Comparison of ENCODE assay signal across 19 mouse cellular contexts in genomic region chr9:116428475-116428874, GRCm38 (mm10).
A peak's percentile ranks its signal among the peaks of the same experiment; 100 is the strongest.
DNase-seq lines count a peak whose midpoint lies in the region; ATAC-seq and TF ChIP-seq lines count a peak whose summit lies in the region.
"Had no signal": no experiment of that assay in that cellular context is flagged by ENCODE, and none has a peak within 500 bp of the region (broad histone marks: within the 10 kb centered on the region; RNA-seq: fewer than 3 reads in every experiment).

No protein-coding gene starts in this region.

- no peaks in the 10 kb centered on the region for H3K36me3 ChIP-seq in forebrain, embryonic 10.5 days (replicated peaks)
- H3K36me3 ChIP-seq in forebrain, postnatal 0 days (ENCODE audit: insufficient read depth), result no peaks in the 10 kb centered on the region
- no peaks in the 10 kb centered on the region for H3K36me3 ChIP-seq in kidney, embryonic 16.5 days (ENCODE audit: insufficient read depth, low read length)
- no peaks in the 10 kb centered on the region for H3K36me3 ChIP-seq in embryonic facial prominence, embryonic 12.5 days
- H3K36me3 ChIP-seq in limb, embryonic 14.5 days (ENCODE audit: control insufficient read depth, insufficient read depth, low read length), result no peaks in the 10 kb centered on the region
- H3K36me3 ChIP-seq: embryonic facial prominence, embryonic 15.5 days; forebrain, embryonic 12.5 days; liver, embryonic 15.5 days; midbrain, embryonic 12.5 days had no signal

- no peak for TF ChIP-seq CTCF in forebrain, postnatal 0 days (IDR thresholded peaks at IDR 0.05; ENCODE audit: low read depth)

- H3K9ac ChIP-seq in forebrain, postnatal 0 days, result no peak overlapping the region
- H3K9ac ChIP-seq in kidney, embryonic 16.5 days (replicated peaks; ENCODE audit: low read length), result no peak overlapping the region
- no peak overlapping the region for H3K9ac ChIP-seq in embryonic facial prominence, embryonic 12.5 days
- H3K9ac ChIP-seq in limb, embryonic 14.5 days (ENCODE audit: low read depth, low read length, severe bottlenecking), result no peak overlapping the region
- H3K9ac ChIP-seq: embryonic facial prominence, embryonic 15.5 days; forebrain, embryonic 12.5 days; liver, embryonic 15.5 days; midbrain, embryonic 12.5 days had no signal

- no peaks in the 10 kb centered on the region for H3K27me3 ChIP-seq in forebrain, embryonic 10.5 days (ENCODE audit: poor library complexity, severe bottlenecking)
- H3K27me3 ChIP-seq in forebrain, postnatal 0 days (ENCODE audit: insufficient read depth, low read length), result no peaks in the 10 kb centered on the region
- H3K27me3 ChIP-seq in kidney, embryonic 16.5 days (ENCODE audit: insufficient read depth, low read length), result no peaks in the 10 kb centered on the region
- H3K27me3 ChIP-seq in embryonic facial prominence, embryonic 12.5 days, result no peaks in the 10 kb centered on the region
- H3K27me3 ChIP-seq in limb, embryonic 14.5 days (ENCODE audit: control insufficient read depth, insufficient read depth, low read length), result no peaks in the 10 kb centered on the region
- H3K27me3 ChIP-seq: embryonic facial prominence, embryonic 15.5 days; forebrain, embryonic 12.5 days; liver, embryonic 15.5 days; midbrain, embryonic 12.5 days had no signal

- H3K9me3 ChIP-seq in forebrain, embryonic 10.5 days, result no peaks in the 10 kb centered on the region
- no peaks in the 10 kb centered on the region for H3K9me3 ChIP-seq in forebrain, postnatal 0 days (ENCODE audit: low read length)
- H3K9me3 ChIP-seq in kidney, embryonic 16.5 days (ENCODE audit: low read length), result 0 out of 2 replicates have a peak, but pooled peaks cover 4% of the 10 kb centered on the region
- no peaks in the 10 kb centered on the region for H3K9me3 ChIP-seq in embryonic facial prominence, embryonic 12.5 days
- no peaks in the 10 kb centered on the region for H3K9me3 ChIP-seq in limb, embryonic 14.5 days (ENCODE audit: control insufficient read depth, low read length)
- H3K9me3 ChIP-seq: embryonic facial prominence, embryonic 15.5 days; forebrain, embryonic 12.5 days; liver, embryonic 15.5 days; midbrain, embryonic 12.5 days had no signal

- H3K27ac ChIP-seq in forebrain, embryonic 10.5 days, result peak overlapping the region; percentile 51
- H3K27ac ChIP-seq in forebrain, postnatal 0 days (ENCODE audit: low read depth, low read length), result no peak overlapping the region
- H3K27ac ChIP-seq in kidney, embryonic 16.5 days (ENCODE audit: low read length), result no peak overlapping the region
- peak overlapping the region; percentile 63; the same call in 1 of the 2 replicates for H3K27ac ChIP-seq in embryonic facial prominence, embryonic 12.5 days
- H3K27ac ChIP-seq in limb, embryonic 14.5 days (replicated peaks; ENCODE audit: low read depth, low read length), result no peak overlapping the region
- H3K27ac ChIP-seq: embryonic facial prominence, embryonic 15.5 days; forebrain, embryonic 12.5 days; liver, embryonic 15.5 days; midbrain, embryonic 12.5 days had no signal

- peaks cover 18% of the 10 kb centered on the region for H3K4me1 ChIP-seq in forebrain, embryonic 10.5 days
- no peaks in the 10 kb centered on the region for H3K4me1 ChIP-seq in forebrain, postnatal 0 days (ENCODE audit: insufficient read depth)
- peaks cover 6% of the 10 kb centered on the region; the same call in 1 of the 2 replicates for H3K4me1 ChIP-seq in kidney, embryonic 16.5 days (ENCODE audit: insufficient read depth, low read length)
- H3K4me1 ChIP-seq in embryonic facial prominence, embryonic 12.5 days, result peaks cover 4% of the 10 kb centered on the region
- peaks cover 10% of the 10 kb centered on the region; the same call in 1 of the 2 replicates for H3K4me1 ChIP-seq in limb, embryonic 14.5 days (ENCODE audit: control insufficient read depth, insufficient read depth, low read length)
- H3K4me1 ChIP-seq: embryonic facial prominence, embryonic 15.5 days; forebrain, embryonic 12.5 days; liver, embryonic 15.5 days had no signal

- no peak for TF ChIP-seq POLR2A in limb, embryonic 14.5 days (IDR thresholded peaks at IDR 0.05; ENCODE audit: borderline replicate concordance, extremely low read depth, insufficient read depth, insufficient read length)

- WGBS in forebrain, embryonic 10.5 days, result 54% methylated on average over 6 of the region's 6 CpGs
- WGBS in forebrain, postnatal 0 days, result 44% methylated on average over 6 of the region's 6 CpGs
- 15% methylated on average over 6 of the region's 6 CpGs for WGBS in kidney, embryonic 16.5 days
- 5% methylated on average over 6 of the region's 6 CpGs for WGBS in embryonic facial prominence, embryonic 12.5 days
- WGBS in limb, embryonic 14.5 days, result 17% methylated on average over 6 of the region's 6 CpGs

- no peak overlapping the region for H3K4me2 ChIP-seq in forebrain, postnatal 0 days (ENCODE audit: low read depth)
- H3K4me2 ChIP-seq in kidney, embryonic 16.5 days (replicated peaks; ENCODE audit: low read depth, low read length), result no peak overlapping the region
- no peak overlapping the region for H3K4me2 ChIP-seq in embryonic facial prominence, embryonic 12.5 days (replicated peaks)
- H3K4me2 ChIP-seq in limb, embryonic 14.5 days (replicated peaks; ENCODE audit: low read depth, low read length, severe bottlenecking), result no peak overlapping the region
- H3K4me2 ChIP-seq: embryonic facial prominence, embryonic 15.5 days; forebrain, embryonic 12.5 days; liver, embryonic 15.5 days; midbrain, embryonic 12.5 days had no signal

- no peak for DNase-seq in forebrain, embryonic 10.5 days (ENCODE audit: extremely low spot score, low spot score)
- no peak for DNase-seq in forebrain, postnatal 0 days
- no peak for DNase-seq in kidney, adult 18-20 months
- DNase-seq in limb, embryonic 14.5 days (ENCODE audit: low spot score), result peak; percentile 40
- no peak for DNase-seq in urinary bladder, postnatal 10 days (ENCODE audit: low spot score)
- DNase-seq: adrenal gland, adult 8-10 months; cerebellum, adult 8-10 months; kidney, postnatal 4 days; lung, postnatal 14 days; right cerebral cortex, postnatal 14 days; thymus, adult 18-20 months had no signal

- no peak overlapping the region for H3K4me3 ChIP-seq in forebrain, embryonic 10.5 days
- H3K4me3 ChIP-seq in forebrain, postnatal 0 days (ENCODE audit: low read depth, low read length), result no peak overlapping the region
- H3K4me3 ChIP-seq in kidney, embryonic 16.5 days (ENCODE audit: low read length), result no peak overlapping the region
- no peak overlapping the region for H3K4me3 ChIP-seq in embryonic facial prominence, embryonic 12.5 days
- no peak overlapping the region for H3K4me3 ChIP-seq in limb, embryonic 14.5 days (replicated peaks; ENCODE audit: low read length)
- H3K4me3 ChIP-seq: embryonic facial prominence, embryonic 15.5 days; forebrain, embryonic 12.5 days; liver, embryonic 15.5 days; midbrain, embryonic 12.5 days; myocyte had no signal

- ATAC-seq in forebrain, postnatal 0 days, result no peak
- peak; percentile 35 for ATAC-seq in kidney, embryonic 16.5 days (ENCODE audit: low FRiP score, low TSS enrichment)
- peak; percentile 64; the same call in 1 of the 2 replicates for ATAC-seq in embryonic facial prominence, embryonic 12.5 days (ENCODE audit: insufficient number of reproducible peaks, insufficient read depth, low FRiP score, low TSS enrichment)
- peak; percentile 66 for ATAC-seq in limb, embryonic 14.5 days (ENCODE audit: low FRiP score, low read depth)
- ATAC-seq in megakaryocyte progenitor cell, adult 5-6 weeks (replicated peaks; ENCODE audit: poor library complexity), result no peak

Comparison
In these comparisons a context has a peak if more than half of its experiments do, and no peak if none do; other contexts are left out.
1. H3K27ac ChIP-seq: peak in forebrain, embryonic 10.5 days (single experiment) and embryonic facial prominence, embryonic 12.5 days (single experiment); none in forebrain, postnatal 0 days (single experiment), kidney, embryonic 16.5 days (single experiment) and limb, embryonic 14.5 days (single experiment).
2. ATAC-seq: peak in kidney, embryonic 16.5 days (single experiment), embryonic facial prominence, embryonic 12.5 days (single experiment) and limb, embryonic 14.5 days (single experiment); none in forebrain, postnatal 0 days (single experiment) and megakaryocyte progenitor cell, adult 5-6 weeks (single experiment).